Mouse (Mus musculus) liver, embryonic 16.5 days (tissue): ENCODE measurements at regions not wholly inside any gene's neighbourhood (a gene's known extent, or its start where the extent isn't known, plus 50 kb on each side); places are given as distances from the start of the nearest gene placed in this dataset.
A peak's percentile ranks its signal among the peaks of the same experiment; 100 is the strongest.

Experiments used
- ATAC-seq: fragments of 200-750 bp; cut with Nextera tagmentation; 2 replicates; pipeline ENCODE4 v1.8.0; 2017; ENCODE audit warnings: low read depth, mild to moderate bottlenecking, moderate number of reproducible peaks, moderate library complexity
- H3K27ac ChIP-seq: fragments of 300-500 bp; sonication (generic); 2 replicates; pipeline ENCODE4 v1.5.1; 2014; ENCODE audit warnings: mild to moderate bottlenecking, low read length
- H3K27me3 ChIP-seq: fragments of 300-500 bp; sonication (generic); 2 replicates; pipeline ENCODE4 v1.6.1; 2014; ENCODE audit warnings: low read depth, low read length, mixed read lengths; ENCODE audit not compliant: control insufficient read depth, insufficient read depth
- H3K36me3 ChIP-seq: fragments of 300-500 bp; sonication (generic); 2 replicates; pipeline ENCODE4 v1.6.1; 2014; ENCODE audit warnings: mild to moderate bottlenecking; ENCODE audit not compliant: control insufficient read depth, insufficient read depth
- H3K4me1 ChIP-seq: fragments of 300-500 bp; sonication (generic); 2 replicates; pipeline ENCODE4 v1.6.1; 2014; ENCODE audit warnings: low read depth, low read length, mixed read lengths; ENCODE audit not compliant: control insufficient read depth
- H3K4me2 ChIP-seq: fragments of 300-500 bp; sonication (generic); 2 replicates; pipeline ENCODE4 v1.6.1; 2014; ENCODE audit warnings: low read depth, low read length, mixed read lengths
- H3K4me3 ChIP-seq: fragments of 300-500 bp; sonication (generic); 2 replicates; pipeline ENCODE4 v1.5.1; 2014; ENCODE audit warnings: low read depth, mild to moderate bottlenecking, low read length
- H3K9ac ChIP-seq: fragments of 300-500 bp; sonication (generic); 2 replicates; pipeline ENCODE4 v1.6.1; 2014; ENCODE audit warnings: low read depth, low read length
- H3K9me3 ChIP-seq: fragments of 300-500 bp; sonication (generic); replicated peaks from 2 replicates; pipeline ENCODE4 v1.6.1; 2016; ENCODE audit warnings: low read length; ENCODE audit not compliant: control insufficient read depth
- WGBS: fragments of 180-500 bp; shearing (Covaris S2); extraction: QIAGEN DNeasy Blood & Tissue Kit; methylation state at CpG from one replicate; pipeline ENCODE4 v1.1.7; 2014; ENCODE audit not compliant: insufficient replicate concordance; 5-methylcytosine and 5-hydroxymethylcytosine counted together

GRCm38 (mm10) chr13:107831221-107831681 is 213.0 kb upstream of the Smim15 start:
- H3K27ac ChIP-seq: no peak overlapping the region

GRCm38 (mm10) chr13:107830281-107830680 is 214.0 kb upstream of the Smim15 start:
- Histone ChIP-seq H3K4me2 (no peak overlapping the region), H3K4me3 (no peak overlapping the region), H3K9me3 (no peaks in the 10 kb centered on the region), H3K27me3 (no peaks in the 10 kb centered on the region), H3K9ac (no peak overlapping the region), H3K4me1 (no peaks in the 10 kb centered on the region; the same call in 1 of the 2 replicates), H3K27ac (no peak overlapping the region), H3K36me3 (no peaks in the 10 kb centered on the region)
- WGBS: 39% methylated on average over 2 of the region's 2 CpGs
- ATAC-seq: no peak

More at GRCm38 (mm10) chr13:107831221-107831681, 213.0 kb upstream of the Smim15 start:
- no peaks in the 10 kb centered on the region for H3K9me3 ChIP-seq
- H3K4me3 ChIP-seq: 0 out of 2 replicates have a peak overlapping the region, but pooled peaks have one; percentile 23
- no peaks in the 10 kb centered on the region for H3K36me3 ChIP-seq
- H3K27me3 ChIP-seq: no peaks in the 10 kb centered on the region
- H3K4me1 ChIP-seq: no peaks in the 10 kb centered on the region; the same call in 1 of the 2 replicates
- ATAC-seq: peak; percentile 100
- H3K4me2 ChIP-seq: 0 out of 2 replicates have a peak overlapping the region, but pooled peaks have one; percentile 26
- under 1% methylated on average over 17 of the region's 17 CpGs for WGBS
- no peak overlapping the region for H3K9ac ChIP-seq

GRCm38 (mm10) chr13:107829861-107830260 is 214.4 kb upstream of the Smim15 start:
- Histone ChIP-seq H3K9me3 (no peaks in the 10 kb centered on the region), H3K4me1 (no peaks in the 10 kb centered on the region; the same call in 1 of the 2 replicates), H3K9ac (no peak overlapping the region), H3K27ac (no peak overlapping the region), H3K36me3 (no peaks in the 10 kb centered on the region), H3K27me3 (no peaks in the 10 kb centered on the region), H3K4me3 (no peak overlapping the region), H3K4me2 (no peak overlapping the region)
- WGBS: 67% methylated on average over 4 of the region's 4 CpGs
- no peak for ATAC-seq

GRCm38 (mm10) chr13:107825636-107826035 is 218.6 kb upstream of the Smim15 start:
- no peak overlapping the region for H3K4me2 ChIP-seq
- H3K36me3 ChIP-seq: no peaks in the 10 kb centered on the region
- H3K4me3 ChIP-seq: no peak overlapping the region
- H3K9ac ChIP-seq: no peak overlapping the region
- no peaks in the 10 kb centered on the region for H3K27me3 ChIP-seq
- no peaks in the 10 kb centered on the region for H3K4me1 ChIP-seq
- no peak overlapping the region for H3K27ac ChIP-seq
- ATAC-seq: no peak
- 52% methylated on average over 4 of the region's 4 CpGs for WGBS
- no peaks in the 10 kb centered on the region for H3K9me3 ChIP-seq

- Histone ChIP-seq H3K27me3 (no peaks in the 10 kb centered on the region), H3K9me3 (no peaks in the 10 kb centered on the region), H3K9ac (no peak overlapping the region), H3K36me3 (no peaks in the 10 kb centered on the region), H3K27ac (no peak overlapping the region), H3K4me2 (no peak overlapping the region), H3K4me3 (no peak overlapping the region), H3K4me1 (no peaks in the 10 kb centered on the region)
- WGBS: 74% methylated on average over 1 of the region's 1 CpGs
- ATAC-seq: no peak
Measured at GRCm38 (mm10) chr13:107823342-107823741, 220.9 kb upstream of the Smim15 start.

DNA sequence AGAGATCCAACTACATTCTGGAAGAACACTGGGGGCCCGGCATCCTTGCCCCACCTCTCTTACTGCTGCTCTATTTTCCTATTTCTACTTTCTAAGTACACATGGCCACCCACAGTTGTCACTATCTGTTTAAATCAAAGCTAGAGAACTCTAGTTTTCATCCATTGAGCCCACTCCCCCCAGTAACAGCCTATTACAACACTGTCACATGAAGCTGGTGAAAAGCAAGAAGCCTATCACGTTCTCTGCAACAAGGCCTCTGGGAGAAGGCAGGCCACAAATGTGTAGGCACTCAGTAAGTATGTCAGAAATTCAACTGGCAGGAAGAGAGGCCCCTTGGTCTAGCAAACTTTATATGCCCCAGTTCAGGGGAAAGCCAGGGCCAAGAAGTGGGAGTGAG is 222.0 kb upstream of the Smim15 start:
- Histone ChIP-seq H3K27me3 (no peaks in the 10 kb centered on the region), H3K4me2 (no peak overlapping the region), H3K27ac (no peak overlapping the region), H3K9me3 (no peaks in the 10 kb centered on the region), H3K9ac (no peak overlapping the region), H3K4me3 (no peak overlapping the region), H3K36me3 (no peaks in the 10 kb centered on the region), H3K4me1 (no peaks in the 10 kb centered on the region)
- WGBS: 67% methylated on average over 2 of the region's 2 CpGs
- ATAC-seq: no peak

DNA sequence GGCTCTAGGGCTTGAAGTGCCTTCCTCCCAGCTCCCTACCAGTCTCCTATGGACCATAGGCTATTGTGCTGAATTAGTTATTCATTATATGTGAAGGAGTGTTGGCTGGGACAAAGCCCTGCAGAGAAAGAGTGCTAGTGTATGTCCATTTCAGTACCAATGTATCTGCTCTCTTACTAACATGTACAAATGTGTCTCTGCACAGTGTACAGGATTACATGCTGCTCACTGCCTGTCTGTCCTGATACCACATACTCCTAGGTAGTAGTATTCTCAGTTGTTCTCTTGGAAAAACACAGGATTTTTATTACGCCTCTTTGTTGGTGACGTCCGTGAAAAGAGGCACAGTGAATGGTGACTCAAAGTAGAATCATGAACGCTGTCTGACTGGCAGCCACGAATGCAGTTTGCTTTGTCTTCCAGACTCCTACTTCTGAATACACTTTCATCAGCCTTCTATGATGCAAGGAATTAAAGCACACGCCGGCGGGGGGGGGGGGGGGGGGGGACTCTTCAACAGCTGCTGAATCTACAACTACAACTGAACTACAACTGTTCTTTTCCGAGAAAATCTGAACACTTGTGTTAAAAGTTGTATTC is 230.6 kb upstream of the Smim15 start:
- Histone ChIP-seq H3K4me2 (no peak overlapping the region), H3K9ac (no peak overlapping the region), H3K9me3 (no peaks in the 10 kb centered on the region), H3K4me1 (no peaks in the 10 kb centered on the region), H3K36me3 (no peaks in the 10 kb centered on the region), H3K27me3 (no peaks in the 10 kb centered on the region), H3K4me3 (no peak overlapping the region), H3K27ac (no peak overlapping the region)
- 70% methylated on average over 8 of the region's 9 CpGs for WGBS
- no peak for ATAC-seq

DNA sequence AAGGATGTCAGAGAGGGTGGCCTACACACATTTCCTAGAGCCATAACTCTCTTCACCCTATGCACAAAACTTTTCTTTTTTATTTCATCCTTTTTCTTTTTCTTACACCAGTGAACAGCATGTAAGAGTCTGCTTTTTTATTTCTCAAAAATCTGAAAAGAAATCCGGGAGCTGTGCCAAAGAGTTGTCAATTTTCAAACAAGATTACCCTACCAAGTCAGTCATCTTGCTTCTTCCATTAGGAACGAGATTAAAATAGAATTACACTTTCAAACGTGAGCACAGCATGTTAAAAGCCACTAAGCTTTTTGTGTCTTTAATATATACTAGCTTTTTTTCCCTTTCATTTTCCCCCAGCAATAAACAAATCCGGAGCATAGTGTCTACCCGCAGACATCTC is 232.2 kb upstream of the Smim15 start:
- Histone ChIP-seq H3K27ac (no peak overlapping the region), H3K4me1 (no peaks in the 10 kb centered on the region), H3K9ac (no peak overlapping the region), H3K4me2 (no peak overlapping the region), H3K9me3 (no peaks in the 10 kb centered on the region), H3K4me3 (no peak overlapping the region), H3K27me3 (no peaks in the 10 kb centered on the region), H3K36me3 (no peaks in the 10 kb centered on the region)
- ATAC-seq: no peak
- 40% methylated on average over 5 of the region's 5 CpGs for WGBS

GRCm38 (mm10) chr13:107810802-107811192 is 233.4 kb upstream of the Smim15 start:
- Histone ChIP-seq H3K4me3 (no peak overlapping the region), H3K9ac (no peak overlapping the region), H3K36me3 (no peaks in the 10 kb centered on the region), H3K9me3 (no peaks in the 10 kb centered on the region), H3K4me2 (no peak overlapping the region), H3K27ac (no peak overlapping the region), H3K4me1 (no peaks in the 10 kb centered on the region), H3K27me3 (no peaks in the 10 kb centered on the region)
- 68% methylated on average over 9 of the region's 9 CpGs for WGBS
- no peak for ATAC-seq
